Mouse (Mus musculus) heart, postnatal 10 days (tissue): Measurements from ENCODE around the gene Ntm. TPM values are rescaled to one million over a fixed set of nuclear protein-coding genes. Genes with fewer than 3 reads are reported as not detected.
A peak's percentile ranks its signal among the peaks of the same experiment; 100 is the strongest.

ENCODE experiments used
- DNase-seq, 2 experiments: peaks; one replicate each; pipeline ENCODE4 v3.0.0; 2021
- intact Hi-C: fragments of 180-260 bp; cut with DNase I; formaldehyde crosslinking; loops from one replicate; pipeline ENCODE4 v1.15.1; 2025
- total RNA-seq, 2 experiments: library from RNA; stranded (reverse); gene quantifications; 2 replicates each; pipeline ENCODE4 v1.2.3; 2021

Gene Ntm
- 1 to 10 TPM; 6.9 to 7.4 TPM for total RNA-seq

DNA sequence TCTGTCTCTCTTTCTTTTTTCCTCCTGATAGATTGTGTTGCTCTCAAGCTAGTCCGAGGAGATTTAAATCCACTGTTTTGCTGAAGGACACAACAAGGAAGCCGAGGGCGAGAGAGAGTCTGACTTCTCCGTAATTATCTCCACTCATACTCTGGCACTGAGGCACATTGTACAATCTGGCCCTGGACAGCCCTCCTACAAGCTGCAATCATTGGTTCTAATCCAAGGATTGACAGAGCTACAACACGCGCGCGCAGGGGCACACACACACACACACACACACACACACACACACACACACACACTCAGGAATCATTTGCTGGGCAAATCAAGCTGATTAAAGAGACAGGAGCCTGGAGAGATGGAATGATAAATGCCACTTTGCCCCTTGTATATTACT is at the start of gene Ntm:
TSS of gene Ntm (minus strand) at position 164 of the 400 bp plus-strand sequence.
- DNase-seq, result peak; percentile 19 to 23
- intact Hi-C loops, result no loop called here

DNA sequence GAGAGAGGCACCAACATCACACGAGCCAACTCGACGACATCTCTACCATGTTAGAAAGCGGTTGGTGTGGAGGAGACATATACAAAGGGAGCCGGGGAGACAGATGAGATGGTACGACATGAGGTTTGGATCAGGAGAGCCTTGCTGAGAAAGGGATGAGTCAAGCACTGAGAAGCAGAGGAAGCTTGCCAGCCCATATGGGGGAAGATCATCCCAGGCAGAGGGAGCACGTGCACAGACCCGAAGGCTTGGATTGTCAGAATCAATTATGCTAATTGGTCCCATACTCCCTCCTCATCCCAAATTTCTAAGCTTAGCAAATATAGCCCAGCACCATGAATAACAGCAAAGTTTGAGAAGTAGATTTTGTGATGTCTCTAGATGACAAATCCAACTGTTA is 42.8 kb upstream of the Ntm start:
- intact Hi-C loops, result loop anchor here (5.0 kb wide), 1 partner anchor 132 kb away; no protein-coding TSS in a partner anchor
- DNase-seq, result no peak

DNA sequence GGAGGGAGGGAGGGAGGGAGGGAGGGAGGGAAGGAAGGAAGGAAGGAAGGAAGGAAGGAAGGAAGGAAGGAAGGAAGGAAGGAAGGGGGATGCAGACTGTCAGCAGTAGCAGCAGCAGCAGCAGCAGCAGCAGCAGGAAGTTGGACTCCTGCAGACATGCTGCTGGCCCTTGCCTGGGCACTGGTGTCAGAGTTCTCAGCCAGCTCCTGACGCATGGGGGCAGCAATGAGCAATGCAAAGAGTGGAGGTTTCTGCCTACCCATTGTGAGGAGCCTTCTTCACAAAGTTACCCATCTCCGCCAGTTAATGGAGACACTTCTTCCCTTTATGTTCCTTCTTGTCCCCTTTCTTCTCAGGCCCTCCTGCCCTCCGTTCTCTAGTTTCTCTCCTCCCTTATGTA is 40.7 kb upstream of the Ntm start:
- intact Hi-C loops, result loop anchor here (1.0 to 5.0 kb wide), 2 partner anchors 262 to 341 kb away; no protein-coding TSS in a partner anchor

DNA sequence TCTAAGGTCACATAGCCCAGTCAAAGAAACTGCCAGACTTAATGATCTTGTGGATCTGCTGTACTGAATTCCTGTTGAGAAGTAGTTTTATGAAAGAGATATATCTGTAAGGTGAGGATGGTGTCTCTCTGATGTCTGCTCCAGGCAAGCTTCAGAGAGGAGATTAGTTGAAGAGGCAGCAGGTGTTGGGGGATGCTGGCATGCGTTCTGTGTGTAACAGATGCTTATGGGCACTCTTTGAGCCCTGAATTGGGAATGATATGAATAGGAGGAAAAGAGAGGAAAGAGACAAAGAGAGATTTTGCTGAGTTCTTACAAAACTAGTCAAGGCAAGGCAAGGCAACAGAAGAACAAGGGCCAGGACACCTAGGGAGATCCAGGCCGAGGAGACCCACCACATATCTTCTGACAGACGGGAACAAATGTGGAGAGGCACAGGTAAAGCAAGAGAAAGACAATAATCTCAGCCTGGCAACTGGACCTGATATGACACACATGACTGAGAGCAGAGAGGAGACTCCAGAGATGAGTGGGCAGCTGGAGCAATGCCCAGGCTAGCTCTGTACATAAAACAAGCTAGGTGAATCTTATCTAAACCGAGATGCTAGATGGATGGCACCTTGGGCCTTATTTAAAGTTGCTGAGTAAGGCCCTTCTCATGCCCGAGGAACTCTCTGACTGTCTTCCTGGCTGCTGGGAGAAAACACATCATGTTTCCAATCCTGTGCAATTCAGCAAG is 18.4 kb upstream of the Ntm start:
- intact Hi-C loops, result no loop called here
- no peak for DNase-seq

More for the DNA sequence above, 40.7 kb upstream of the Ntm start:
- peak; percentile 74 to 81 for DNase-seq

DNA sequence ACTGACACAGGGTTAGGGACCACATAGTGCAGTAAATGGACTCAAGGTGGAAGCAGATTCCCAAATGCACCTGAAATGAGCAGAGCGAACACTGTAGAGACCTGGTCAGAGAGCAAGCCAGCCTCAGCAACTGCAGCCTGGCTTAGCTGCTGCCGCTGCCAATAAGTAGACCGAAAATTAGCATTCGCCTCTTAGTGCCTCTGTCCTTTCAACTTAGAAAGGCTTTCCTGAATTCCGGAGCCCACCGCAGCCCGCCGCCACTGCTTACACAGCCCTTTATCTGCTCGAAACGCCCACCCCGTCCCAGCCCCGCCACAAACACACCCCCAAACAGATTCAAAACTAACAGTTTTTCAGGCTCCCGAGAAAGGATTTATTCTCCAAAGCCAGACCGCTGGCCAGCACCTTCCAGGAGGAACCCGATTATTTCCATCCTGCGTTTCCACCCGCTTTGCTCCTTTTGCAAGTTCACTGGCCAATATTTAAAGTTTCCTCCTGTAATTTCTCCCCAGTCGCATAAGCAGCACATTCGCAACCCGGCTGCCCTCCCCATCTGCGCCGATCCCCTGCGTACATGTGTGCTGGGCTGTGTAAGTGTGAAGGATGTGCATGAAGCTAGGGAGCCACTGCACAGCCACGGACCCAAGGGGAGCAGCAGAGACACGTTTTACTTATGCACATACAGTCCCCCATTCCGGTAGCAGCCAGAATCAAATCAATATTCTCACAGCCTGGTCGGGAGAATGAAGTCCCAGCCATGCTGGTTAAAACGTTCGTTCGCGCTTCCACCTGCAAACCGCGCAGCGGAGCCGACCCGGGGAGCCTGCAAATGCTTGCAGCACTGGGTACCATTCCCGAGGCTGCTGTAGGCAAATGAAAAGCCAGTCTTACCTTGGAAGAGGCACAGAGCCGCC is 730 bp downstream of the Ntm start:
- peak in 1 of 2 experiments; percentile 5 for DNase-seq
- intact Hi-C loops, result no loop called here

DNA sequence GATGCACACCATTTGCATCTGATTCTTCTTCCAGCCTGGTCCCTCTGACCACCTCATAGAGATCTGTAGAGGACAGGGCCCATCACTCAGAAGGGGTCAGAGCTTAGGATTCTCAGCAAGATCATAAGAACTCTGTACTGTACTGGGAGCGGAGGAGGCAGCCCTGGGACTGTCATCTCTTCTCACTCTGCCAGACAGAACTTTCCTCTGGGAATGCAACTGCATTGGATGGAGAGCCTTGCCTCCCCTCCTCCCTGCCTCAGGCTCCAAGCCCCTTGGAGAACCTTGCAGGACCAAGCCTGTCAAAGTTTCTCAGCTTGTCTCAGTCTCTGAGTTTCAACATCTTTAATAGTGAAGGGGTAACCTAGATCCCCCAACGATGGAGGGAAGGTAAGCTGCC is 1.4 kb downstream of the Ntm start:
- no peak for DNase-seq
- intact Hi-C loops, result no loop called here

DNA sequence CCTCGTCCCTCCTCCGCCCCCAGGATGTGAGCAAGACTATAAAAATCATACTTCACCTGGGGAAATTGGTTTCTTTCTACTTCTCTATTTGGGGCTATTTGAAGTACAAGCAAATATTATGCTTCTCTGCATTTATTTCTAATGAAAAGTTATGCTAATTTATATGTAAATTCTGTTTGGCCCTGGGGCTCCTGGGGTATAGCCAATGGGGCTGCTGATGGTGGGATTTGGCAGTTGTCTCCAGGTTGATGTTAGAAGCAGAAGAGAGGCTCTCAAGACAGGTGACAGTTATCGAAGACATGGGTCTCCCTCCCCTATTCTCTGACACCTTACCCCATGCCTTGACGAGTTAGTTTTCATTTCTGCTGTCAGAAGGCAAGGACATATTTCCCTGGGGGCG is 2.2 kb downstream of the Ntm start:
- no peak for DNase-seq
- intact Hi-C loops, result no loop called here

DNA sequence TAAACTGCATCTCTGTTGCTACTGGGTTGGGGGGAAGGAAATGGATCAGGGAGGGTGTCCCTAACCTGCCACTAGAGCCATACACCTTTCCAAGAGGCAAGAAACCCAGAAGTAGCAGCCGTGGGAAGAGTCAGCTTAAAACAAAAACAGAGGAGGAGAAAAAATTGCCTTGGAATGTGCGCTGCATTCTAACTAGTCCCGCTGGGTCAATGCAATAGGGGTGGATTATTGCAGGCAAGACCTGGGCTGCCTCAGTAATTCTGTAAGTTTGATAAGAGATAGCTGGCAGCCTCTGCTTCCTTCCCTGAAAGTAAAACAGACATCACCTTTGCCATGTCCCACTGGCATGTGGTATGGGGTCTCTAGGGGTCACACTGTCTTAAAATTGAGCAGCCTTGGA is 2.7 kb downstream of the Ntm start:
- no peak for DNase-seq
- intact Hi-C loops, result no loop called here

DNA sequence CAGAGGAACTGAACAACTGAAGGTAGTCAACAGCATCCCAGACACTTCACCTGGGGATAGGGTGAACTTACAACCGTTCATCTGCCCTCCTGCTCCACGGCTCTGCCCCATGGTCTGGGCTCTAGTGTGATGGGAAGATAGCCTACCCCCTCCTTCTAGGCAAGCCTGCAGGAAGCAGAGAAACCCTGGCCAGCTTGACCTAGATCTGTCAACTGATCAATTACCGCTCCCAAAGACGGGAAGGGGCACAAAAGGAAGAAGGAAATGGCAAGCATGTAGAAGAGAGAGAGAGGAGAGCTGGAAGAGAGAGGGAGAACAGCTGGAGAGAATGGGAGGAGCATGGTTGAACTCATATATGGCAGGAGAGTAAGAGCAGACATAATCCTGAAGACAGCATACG is 6.0 kb downstream of the Ntm start:
- intact Hi-C loops, result no loop called here
- DNase-seq, result no peak

DNA sequence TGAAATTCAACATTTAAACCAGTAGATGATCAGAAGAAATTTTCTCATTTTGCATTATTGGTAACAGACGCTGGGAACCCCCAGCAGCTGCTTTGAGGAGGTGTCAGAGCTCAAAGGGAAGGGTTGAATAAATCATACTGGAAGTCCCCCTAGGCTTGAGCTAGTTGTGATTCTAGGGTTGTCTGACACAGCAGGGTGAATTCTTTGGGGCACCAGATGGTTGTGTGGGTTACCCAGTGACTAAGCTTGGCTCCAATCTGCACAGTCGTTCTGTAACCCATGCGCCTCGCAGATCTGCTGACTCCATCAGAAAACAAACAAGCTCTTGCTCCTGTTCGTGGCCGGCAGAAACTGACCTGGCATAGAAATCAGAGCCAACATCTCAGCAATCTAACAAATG is 8.9 kb downstream of the Ntm start:
- no peak for DNase-seq
- intact Hi-C loops, result no loop called here

DNA sequence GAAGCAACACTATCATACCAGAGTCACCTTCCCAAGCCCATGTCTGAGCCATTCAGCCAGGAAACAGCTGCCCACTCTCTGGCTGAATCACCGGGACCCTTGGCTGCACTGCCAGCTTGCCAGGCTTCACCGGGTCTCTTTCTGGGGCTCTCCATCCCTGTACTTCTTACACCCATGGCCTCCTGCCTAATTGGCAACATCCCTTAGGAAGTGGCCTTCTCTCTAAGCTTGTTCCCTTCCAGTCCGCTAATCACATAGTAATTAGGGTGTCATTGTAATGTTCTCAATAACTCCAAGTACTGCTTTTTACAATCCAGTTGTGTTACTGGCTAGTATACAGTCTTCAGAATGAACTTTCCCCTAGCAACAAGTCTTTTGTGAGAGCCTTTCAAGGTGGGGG is 13.9 kb downstream of the Ntm start:
- DNase-seq, result no peak
- intact Hi-C loops, result no loop called here

DNA sequence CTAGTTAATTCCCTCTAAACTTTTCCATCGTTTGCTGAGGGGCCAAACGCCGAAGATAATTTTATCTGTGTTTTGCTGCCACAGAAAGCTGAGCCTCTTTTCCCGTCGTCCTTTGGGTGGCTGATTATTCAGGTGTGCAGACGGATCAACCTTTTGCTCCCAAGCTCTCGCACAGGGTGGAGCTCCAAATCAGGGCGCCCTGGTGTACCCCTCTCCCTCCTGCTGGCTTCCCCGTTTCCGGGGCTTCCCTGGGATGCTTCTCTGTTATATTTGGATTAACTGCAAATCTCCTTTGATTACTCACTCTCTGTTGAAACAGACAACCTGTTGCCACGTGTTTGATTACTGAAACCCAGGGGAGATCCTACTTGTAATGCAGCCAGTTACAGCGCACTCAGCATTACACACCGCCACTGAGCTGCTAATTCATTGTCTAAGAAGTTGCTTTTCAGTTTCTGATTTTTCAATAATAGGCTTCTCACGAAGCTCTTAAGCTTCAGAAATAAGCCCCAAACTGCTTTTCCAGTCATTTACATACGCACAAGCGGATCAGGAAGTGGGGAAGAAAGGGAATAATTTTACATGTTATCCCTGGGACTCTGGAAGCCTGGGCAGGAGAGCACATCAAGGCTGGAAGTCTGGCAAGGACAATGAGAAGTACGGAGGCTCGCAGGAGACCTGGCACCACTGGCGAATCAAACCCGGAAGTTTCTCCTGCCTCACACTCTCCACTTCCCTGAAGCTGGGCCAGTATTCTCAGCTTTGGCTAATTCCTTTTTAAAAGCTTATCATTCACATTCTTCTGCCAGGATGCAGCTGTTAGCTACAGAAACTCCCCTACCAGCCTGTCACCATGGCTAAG is 19.5 kb downstream of the Ntm start:
- intact Hi-C loops, result no loop called here
- no peak for DNase-seq

DNA sequence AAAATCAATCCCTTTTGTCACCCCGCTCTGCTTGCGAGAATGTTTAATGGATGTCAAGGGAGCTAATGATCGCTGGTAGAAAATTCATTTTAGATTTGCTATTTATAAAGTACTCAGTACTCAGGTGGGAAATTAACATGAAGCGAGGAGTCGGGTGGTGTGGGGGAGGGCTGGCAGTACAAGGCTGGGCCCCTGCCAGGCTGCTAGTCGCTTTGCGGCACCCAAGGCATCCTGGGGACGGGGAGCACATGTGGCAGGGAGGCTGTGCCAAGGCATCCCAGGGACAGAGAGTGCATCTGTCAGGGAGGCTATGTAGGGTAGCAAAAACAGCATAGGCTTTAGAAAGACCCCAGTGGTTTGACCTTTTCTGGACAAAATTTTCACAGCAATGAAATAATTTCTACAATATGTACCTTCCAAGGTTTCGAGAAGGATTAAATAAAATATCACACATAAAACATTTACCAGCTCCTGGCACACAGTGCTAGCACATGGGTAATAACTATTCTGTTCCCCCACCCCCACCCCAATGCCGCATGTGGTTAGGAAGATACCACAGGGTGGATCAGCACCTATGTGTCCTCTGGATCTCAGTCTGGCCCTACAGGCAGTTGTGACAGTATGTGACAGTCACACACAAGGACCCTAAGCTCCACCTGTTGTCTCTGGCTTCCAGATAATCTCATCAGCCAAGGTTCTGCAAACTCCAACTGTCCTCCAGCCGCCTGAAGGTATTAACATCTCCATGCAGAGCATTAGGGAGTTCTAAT is 20.6 kb downstream of the Ntm start:
- intact Hi-C loops, result no loop called here
- peak; percentile 37 for DNase-seq

DNA sequence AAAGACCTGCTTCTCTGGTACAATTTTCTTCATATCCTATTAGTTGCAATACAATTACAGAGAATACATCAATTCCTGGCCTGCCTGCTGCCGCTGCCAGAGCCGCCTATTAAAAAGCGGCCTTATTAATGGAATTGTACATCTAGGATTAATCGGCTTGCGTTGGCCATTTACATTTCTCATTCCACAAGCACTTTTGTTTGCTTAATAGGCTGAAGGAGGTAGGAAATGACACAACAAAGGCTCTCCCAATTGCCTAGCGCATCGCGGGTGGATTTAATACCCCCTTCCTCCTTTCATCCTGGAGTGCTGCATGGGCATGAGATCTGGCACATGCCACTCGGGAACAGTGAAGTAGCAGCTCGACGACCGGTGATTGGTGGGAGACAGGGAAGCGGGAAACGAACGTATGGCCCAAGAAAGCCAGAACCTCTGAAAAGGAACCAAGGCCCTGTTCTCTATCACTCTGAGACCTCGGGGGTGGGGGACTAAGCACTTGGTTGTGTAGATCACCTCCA is 23.4 kb downstream of the Ntm start:
- DNase-seq, result no peak
- intact Hi-C loops, result no loop called here

DNA sequence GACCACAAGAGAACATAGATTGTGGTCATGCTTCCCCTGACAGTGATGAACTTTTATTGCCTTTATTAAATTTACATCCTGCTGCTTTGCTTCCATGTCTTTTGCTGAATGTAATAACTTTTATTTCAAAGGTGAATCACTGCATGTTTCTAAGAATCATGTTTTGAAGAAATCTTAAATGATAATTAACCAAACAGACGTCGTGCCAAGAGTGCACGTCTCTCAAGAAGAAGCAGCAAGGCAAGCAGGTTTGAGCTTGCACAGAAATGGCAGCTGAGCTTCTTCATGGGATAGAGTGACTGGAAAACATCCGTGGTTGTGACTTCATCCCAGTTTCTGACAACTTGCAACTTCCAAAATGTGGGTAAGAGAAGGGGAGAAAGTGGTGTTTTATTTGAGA is 34.1 kb downstream of the Ntm start:
- intact Hi-C loops, result no loop called here
- no peak for DNase-seq

DNA sequence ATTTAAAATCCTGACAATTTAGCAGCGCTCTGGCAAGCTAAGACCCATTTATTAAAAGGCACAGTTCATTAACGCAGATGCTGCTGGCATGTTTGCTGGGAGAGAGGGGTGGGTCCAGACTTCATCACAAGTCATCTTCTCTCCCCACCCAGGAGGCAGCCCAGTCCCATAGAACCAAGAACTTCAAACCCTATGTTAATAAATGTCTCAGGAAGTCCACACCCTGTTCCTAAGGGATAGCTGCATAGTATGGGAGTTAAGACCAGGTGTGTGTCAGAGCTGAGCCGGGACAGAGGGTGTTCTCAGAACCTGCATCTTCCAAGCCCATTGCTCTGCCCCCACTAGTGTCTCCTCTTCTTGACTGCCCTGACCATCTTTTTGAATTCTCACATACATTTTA is 37.6 kb downstream of the Ntm start:
- DNase-seq, result no peak
- intact Hi-C loops, result no loop called here

DNA sequence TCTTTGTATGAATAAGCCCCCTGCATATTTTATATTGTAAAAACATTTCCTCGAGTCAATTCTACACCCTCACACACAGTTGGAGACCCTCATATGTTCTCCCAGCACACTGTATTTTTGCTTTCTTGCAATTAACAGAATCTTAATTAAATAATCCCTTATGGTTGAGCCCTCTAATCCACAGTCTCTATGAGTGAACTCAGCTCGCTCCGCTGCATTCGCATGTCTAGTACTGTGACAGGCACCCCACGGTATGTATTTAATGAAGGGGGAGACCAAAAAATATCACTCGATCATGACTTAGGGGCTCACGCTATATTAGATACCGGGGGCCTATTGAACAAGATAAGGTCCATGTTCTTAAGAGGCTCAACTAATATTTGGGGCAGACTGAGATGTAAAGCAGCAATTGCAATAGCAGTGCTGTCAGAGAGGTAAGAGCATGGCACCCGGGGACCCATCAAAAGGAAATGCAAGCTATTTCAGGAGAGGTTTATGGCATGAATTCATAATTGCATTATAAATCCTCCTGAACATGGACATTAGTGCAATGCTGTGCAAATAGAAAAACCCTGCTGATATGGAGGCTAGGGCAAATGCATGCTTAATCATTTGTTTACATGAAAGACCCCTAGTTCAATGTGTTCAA is 64.4 kb downstream of the Ntm start:
- intact Hi-C loops, result no loop called here
- DNase-seq, result no peak

DNA sequence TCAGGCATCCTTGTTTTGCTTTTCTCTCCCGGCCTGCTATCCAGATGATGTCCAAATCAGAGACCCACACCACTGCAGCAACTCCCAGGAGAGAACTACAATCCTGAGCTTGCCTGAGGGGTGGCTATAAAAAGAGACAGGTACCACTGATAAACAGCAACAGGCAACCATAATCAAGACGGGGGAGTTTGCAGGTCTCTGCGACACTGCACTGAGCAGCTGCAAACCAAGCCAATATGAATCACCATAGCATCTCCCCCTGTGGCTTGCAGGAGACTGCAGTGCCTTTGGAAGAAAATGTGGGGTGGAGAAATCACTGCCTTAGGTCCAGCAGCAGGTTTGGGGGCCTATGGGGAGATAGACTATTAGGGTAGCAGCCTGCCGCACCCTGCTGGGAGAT is 65.5 kb downstream of the Ntm start:
- intact Hi-C loops, result no loop called here
- DNase-seq, result no peak

DNA sequence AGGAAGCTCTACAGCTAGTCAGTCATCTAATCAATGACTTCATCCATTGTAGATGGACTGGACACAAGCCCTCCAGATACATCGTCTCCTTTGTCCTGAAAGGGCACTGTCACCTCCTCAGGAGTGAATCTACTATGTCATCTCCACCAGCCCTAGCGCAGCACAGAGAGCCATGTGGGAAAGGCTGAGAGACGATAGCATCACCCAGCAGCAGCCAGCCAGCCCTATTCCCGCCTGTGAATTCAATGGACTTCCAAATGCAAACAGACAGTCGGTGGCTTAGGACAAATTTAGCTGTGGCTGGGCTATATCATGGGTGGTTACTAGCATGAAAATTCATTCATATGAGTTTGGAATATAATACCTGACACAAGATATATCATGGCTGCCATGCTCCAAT is 70.1 kb downstream of the Ntm start:
- intact Hi-C loops, result no loop called here
- DNase-seq, result no peak

DNA sequence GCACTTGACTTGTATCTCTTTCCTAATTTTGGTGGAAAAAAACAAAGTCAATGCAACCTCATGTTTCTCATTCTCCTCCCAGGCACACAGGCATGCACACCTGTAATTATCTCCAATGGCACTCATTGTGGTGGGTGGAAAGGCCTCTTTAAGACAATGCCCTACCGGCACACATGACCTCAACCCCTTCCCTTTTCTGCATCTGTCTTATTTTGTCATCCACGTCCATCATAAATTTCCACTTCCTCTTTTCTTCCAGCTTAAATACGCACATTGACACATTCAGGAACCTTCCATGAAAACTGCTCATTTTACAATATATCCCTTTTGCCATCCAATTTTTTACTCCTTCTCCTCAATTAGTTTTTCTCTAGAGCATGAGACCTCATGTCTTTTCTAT is 74.2 kb downstream of the Ntm start:
- intact Hi-C loops, result no loop called here
- no peak for DNase-seq
